Mouse (Mus musculus) olfactory bulb, adult 2 months (tissue): ENCODE data around the gene 4930558K02Rik.

Experiments used
- CTCF ChIP-seq: fragments of 200-500 bp; IDR thresholded peaks from 2 replicates; pipeline ENCODE4 v1.5.1; 2012; ENCODE audit warnings: low read depth, mild to moderate bottlenecking, low read length, moderate library complexity; ENCODE audit not compliant: insufficient read depth
- POLR2A ChIP-seq: fragments of 200-500 bp; IDR thresholded peaks from 2 replicates; pipeline ENCODE4 v1.6.1; 2012; ENCODE audit warnings: mild to moderate bottlenecking, low read depth, low read length, moderate library complexity; ENCODE audit not compliant: insufficient read depth

GRCm38 (mm10) chr1:162006109-162006508 is 26.7 kb upstream of the 4930558K02Rik start:
- TF ChIP-seq CTCF (no peak), POLR2A (no peak)
